Mouse (Mus musculus): Measurements from ENCODE around the gene Gm11983. TPM values are rescaled to one million over a fixed set of nuclear protein-coding genes. Genes with fewer than 3 reads are reported as not detected.

Gm11983 gene
- not detected in 2 replicates for polyA plus RNA-seq (2012)

GRCm38 (mm10) chr11:6837554-6837953 is at the start of gene Gm11983:
Gene Gm11983, minus strand, starts transcription at chr11:6837654.

Other genes starting within 250 kb of the Gm11983 start
- 0.20 and 0.30 TPM in 2 replicates for gene Nacad, start 231.6 kb downstream of the Gm11983 start, polyA plus RNA-seq (2012)
- 240 and 252 TPM in 2 replicates for gene Tbrg4, start 211.6 kb downstream of the Gm11983 start, polyA plus RNA-seq (2012)
- not detected in 2 replicates for gene Wap, start 199.0 kb downstream of the Gm11983 start, polyA plus RNA-seq (2012)
- gene Ramp3, start 179.1 kb downstream of the Gm11983 start, polyA plus RNA-seq (2012): 0.75 and 0.88 TPM in 2 replicates
- gene Adcy1, start 225.8 kb upstream of the Gm11983 start, polyA plus RNA-seq (2012): not detected in 2 replicates